Mouse (Mus musculus): ENCODE data around the gene Zfhx2.

- TF ChIP-seq CTCF (IDR thresholded peaks at IDR 0.05; ENCODE audit: borderline replicate concordance, extremely low read depth, insufficient read depth, insufficient read length) (no peak), POLR2A (IDR thresholded peaks at IDR 0.05; ENCODE audit: borderline replicate concordance, extremely low read depth, insufficient read depth, insufficient read length, poor library complexity, severe bottlenecking) (no peak)
Observed at GRCm38 (mm10) chr14:55118852-55119251, 26.7 kb upstream of the Zfhx2 start.
